Mouse (Mus musculus) kidney, postnatal 0 days (tissue): ENCODE data around the gene Fndc9. TPM values are rescaled to one million over a fixed set of nuclear protein-coding genes. Genes with fewer than 3 reads are reported as not detected.

Experiments used
- ATAC-seq: fragments of 200-750 bp; cut with Nextera tagmentation; replicated peaks from 2 replicates; pipeline ENCODE4 v1.8.0; 2017; ENCODE audit warnings: low read depth, moderate number of reproducible peaks, moderate TSS enrichment, moderate library complexity; ENCODE audit not compliant: low FRiP score
- DNase-seq: peaks from one replicate; pipeline ENCODE4 v3.0.0-alpha.2; 2016; ENCODE audit warnings: low spot score
- H3K27ac ChIP-seq: fragments of 300-500 bp; sonication (generic); 2 replicates; pipeline ENCODE4 v1.5.1; 2014; ENCODE audit warnings: mild to moderate bottlenecking
- H3K27me3 ChIP-seq: fragments of 300-500 bp; sonication (generic); 2 replicates; pipeline ENCODE4 v1.6.1; 2014; ENCODE audit warnings: low read length, mixed read lengths; ENCODE audit not compliant: insufficient read depth
- H3K36me3 ChIP-seq: fragments of 300-500 bp; sonication (generic); 2 replicates; pipeline ENCODE4 v1.6.1; 2014; ENCODE audit warnings: low read length, mixed read lengths; ENCODE audit not compliant: insufficient read depth
- H3K4me1 ChIP-seq: fragments of 300-500 bp; sonication (generic); replicated peaks from 2 replicates; pipeline ENCODE4 v1.6.1; 2014; ENCODE audit warnings: antibody characterized with exemption, low read length, mixed read lengths; ENCODE audit not compliant: insufficient read depth
- H3K4me2 ChIP-seq: fragments of 300-500 bp; sonication (generic); 2 replicates; pipeline ENCODE4 v1.6.1; 2014; ENCODE audit warnings: mild to moderate bottlenecking, low read length, moderate library complexity, mixed read lengths
- H3K4me3 ChIP-seq: fragments of 300-500 bp; sonication (generic); replicated peaks from 2 replicates; pipeline ENCODE4 v1.5.1; 2014; ENCODE audit warnings: low read depth, low read length
- H3K9ac ChIP-seq: fragments of 300-500 bp; sonication (generic); 2 replicates; pipeline ENCODE4 v1.6.1; 2014; ENCODE audit warnings: low read depth, low read length
- H3K9me3 ChIP-seq: fragments of 300-500 bp; sonication (generic); replicated peaks from 2 replicates; pipeline ENCODE4 v1.6.1; 2016; ENCODE audit warnings: low read length, inconsistent platforms, mixed read lengths
- CTCF ChIP-seq: IDR thresholded peaks from 2 replicates; pipeline ENCODE4 v1.5.1; 2016; ENCODE audit warnings: antibody characterized with exemption, low read depth, mild to moderate bottlenecking, moderate library complexity
- WGBS: fragments of 180-500 bp; shearing (Covaris S2); extraction: QIAGEN DNeasy Blood & Tissue Kit; methylation state at CpG from one replicate; pipeline ENCODE4 v1.1.7; 2014; 5-methylcytosine and 5-hydroxymethylcytosine counted together
- polyA plus RNA-seq: library from polyadenylated mRNA; unstranded; fragments of >200 nt; fragmentation: Nextera tagmentation; extraction: Ambion mirVana; gene quantifications from 2 replicates; pipeline ENCODE4 v1.2.1, GENCODE M21; 2015

Gene Fndc9
- polyA plus RNA-seq, 1 experiment from 2014 or later = 0.11 TPM

GRCm38 (mm10) chr11:46215354-46215753 is 20.0 kb upstream of the Fndc9 start:
- DNase-seq = peak; percentile 95
- WGBS = 23% methylated on average over 3 of the region's 3 CpGs
- no peaks in the 10 kb centered on the region for H3K9me3 ChIP-seq
- H3K4me3 ChIP-seq = no peak overlapping the region
- peak; percentile 98 for TF ChIP-seq CTCF
- no peak overlapping the region for H3K4me2 ChIP-seq
- no peaks in the 10 kb centered on the region for H3K36me3 ChIP-seq
- peak; percentile 60 for ATAC-seq
- H3K4me1 ChIP-seq = peaks cover 24% of the 10 kb centered on the region
- no peak overlapping the region for H3K27ac ChIP-seq
- H3K9ac ChIP-seq = no peak overlapping the region
- H3K27me3 ChIP-seq = no peaks in the 10 kb centered on the region

DNA sequence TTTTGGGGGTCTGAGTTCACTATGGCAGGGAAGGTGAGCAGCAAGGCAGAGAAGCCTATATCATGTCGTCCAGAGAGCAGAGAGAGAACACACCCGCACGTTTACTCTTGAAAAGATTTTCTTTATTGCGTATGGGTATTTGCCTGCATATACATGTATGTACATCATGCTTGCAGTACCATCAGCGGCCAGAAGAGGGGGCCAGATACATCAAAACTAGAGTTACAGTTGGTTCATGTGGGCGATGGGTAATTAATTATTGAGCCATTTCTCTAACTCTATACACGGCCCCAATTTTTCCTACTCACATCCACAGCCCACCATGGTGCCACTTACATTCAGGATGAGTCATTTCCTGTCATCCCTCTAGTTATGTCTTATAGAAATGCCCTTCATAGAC is 18.7 kb upstream of the Fndc9 start:
- Histone ChIP-seq H3K27ac (no peak overlapping the region), H3K4me2 (no peak overlapping the region), H3K4me1 (peaks cover 21% of the 10 kb centered on the region), H3K9ac (no peak overlapping the region), H3K9me3 (no peaks in the 10 kb centered on the region), H3K36me3 (no peaks in the 10 kb centered on the region), H3K27me3 (no peaks in the 10 kb centered on the region), H3K4me3 (no peak overlapping the region)
- DNase-seq = peak; percentile 22
- no peak for ATAC-seq
- TF ChIP-seq CTCF = peak; percentile 69
- WGBS = 75% methylated on average over 7 of the region's 7 CpGs

GRCm38 (mm10) chr11:46217686-46218085 is 17.6 kb upstream of the Fndc9 start:
- DNase-seq = no peak
- Histone ChIP-seq H3K4me3 (no peak overlapping the region), H3K4me2 (no peak overlapping the region), H3K4me1 (peaks cover 14% of the 10 kb centered on the region; the same call in 1 of the 2 replicates), H3K9me3 (no peaks in the 10 kb centered on the region), H3K27me3 (no peaks in the 10 kb centered on the region), H3K9ac (no peak overlapping the region), H3K36me3 (no peaks in the 10 kb centered on the region), H3K27ac (no peak overlapping the region)
- ATAC-seq = no peak
- WGBS = 79% methylated on average over 9 of the region's 9 CpGs
- no peak for TF ChIP-seq CTCF

DNA sequence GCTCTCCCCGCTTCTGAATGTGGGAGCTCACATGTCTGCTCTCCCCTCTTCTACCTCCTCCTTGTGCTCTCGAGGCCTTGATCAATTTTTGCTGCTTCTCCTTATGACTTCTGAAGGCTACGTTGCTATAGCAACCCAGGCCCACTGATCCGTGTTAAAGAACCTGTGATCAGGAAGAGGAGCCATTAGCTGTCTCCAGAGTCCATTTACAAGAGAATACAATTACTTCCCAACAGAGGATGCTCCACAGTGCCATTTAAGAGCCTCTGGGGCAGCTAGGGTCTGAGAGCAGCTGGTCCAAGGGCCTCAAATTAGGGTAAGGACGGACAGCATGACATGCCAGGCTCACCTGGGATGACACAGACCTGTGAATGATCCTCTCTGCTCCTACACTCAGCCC is 16.7 kb upstream of the Fndc9 start:
- Histone ChIP-seq H3K36me3 (no peaks in the 10 kb centered on the region), H3K27me3 (no peaks in the 10 kb centered on the region), H3K4me2 (no peak overlapping the region), H3K9ac (no peak overlapping the region), H3K9me3 (no peaks in the 10 kb centered on the region), H3K4me1 (peaks cover 8% of the 10 kb centered on the region; the same call in 1 of the 2 replicates), H3K4me3 (no peak overlapping the region), H3K27ac (no peak overlapping the region)
- ATAC-seq = no peak
- no peak for DNase-seq
- WGBS = 33% methylated on average over 5 of the region's 5 CpGs
- TF ChIP-seq CTCF = no peak

DNA sequence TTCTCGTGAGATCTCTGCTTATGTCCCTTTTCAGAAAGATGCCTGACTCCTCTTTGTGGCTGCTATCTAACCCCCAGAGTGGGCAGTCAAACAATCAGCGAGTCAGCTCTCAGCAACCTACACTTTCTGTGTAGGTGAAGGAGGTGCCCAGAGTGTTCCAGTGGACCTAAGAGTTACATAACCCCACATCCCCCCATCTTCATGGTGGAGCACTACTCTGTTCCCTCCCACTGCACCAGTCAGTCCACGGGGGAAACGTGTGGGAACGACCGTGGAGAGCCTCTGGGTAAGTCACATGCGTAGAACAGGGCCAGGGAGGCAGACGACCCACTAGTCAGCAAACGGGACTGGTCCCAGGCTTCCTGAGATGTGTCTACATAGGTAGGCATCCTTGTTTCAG is 16.0 kb upstream of the Fndc9 start:
- Histone ChIP-seq H3K4me2 (no peak overlapping the region), H3K27me3 (no peaks in the 10 kb centered on the region), H3K9ac (no peak overlapping the region), H3K27ac (no peak overlapping the region), H3K36me3 (no peaks in the 10 kb centered on the region), H3K4me1 (peaks cover 8% of the 10 kb centered on the region; the same call in 1 of the 2 replicates), H3K4me3 (no peak overlapping the region), H3K9me3 (no peaks in the 10 kb centered on the region)
- no peak for TF ChIP-seq CTCF
- DNase-seq = no peak
- 76% methylated on average over 9 of the region's 9 CpGs for WGBS
- ATAC-seq = no peak

- H3K27ac ChIP-seq = no peak overlapping the region
- DNase-seq (no peak), ATAC-seq (no peak)
- no peak overlapping the region for H3K4me3 ChIP-seq
- no peaks in the 10 kb centered on the region for H3K9me3 ChIP-seq
- 0 out of 2 replicates have a peak, but pooled peaks cover under 1% of the 10 kb centered on the region for H3K4me1 ChIP-seq
- no peaks in the 10 kb centered on the region for H3K27me3 ChIP-seq
- no peak for TF ChIP-seq CTCF
- H3K36me3 ChIP-seq = no peaks in the 10 kb centered on the region
- no peak overlapping the region for H3K9ac ChIP-seq
- H3K4me2 ChIP-seq = no peak overlapping the region
- 89% methylated on average over 2 of the region's 2 CpGs for WGBS
These were observed 15.1 kb upstream of the Fndc9 start for GRCm38 (mm10) chr11:46220211-46220610.

- H3K4me2 ChIP-seq = no peak overlapping the region
- H3K27me3 ChIP-seq = no peaks in the 10 kb centered on the region
- no peak overlapping the region for H3K9ac ChIP-seq
- 74% methylated on average over 2 of the region's 2 CpGs for WGBS
- no peak overlapping the region for H3K27ac ChIP-seq
- ATAC-seq (no peak), DNase-seq (no peak)
- no peaks in the 10 kb centered on the region for H3K4me1 ChIP-seq
- H3K36me3 ChIP-seq = no peaks in the 10 kb centered on the region
- peak; percentile 44 for TF ChIP-seq CTCF
- no peaks in the 10 kb centered on the region for H3K9me3 ChIP-seq
- H3K4me3 ChIP-seq = no peak overlapping the region
These were observed 11.8 kb upstream of the Fndc9 start for GRCm38 (mm10) chr11:46223575-46223974.
